Mouse (Mus musculus) layer of hippocampus, adult 2 months (tissue): ENCODE data around the gene Vmn2r52. TPM values are rescaled to one million over a fixed set of nuclear protein-coding genes. Genes with fewer than 3 reads are reported as not detected.
"Not testable (repeated sequence)": the region's sequence is repeated elsewhere in the genome, so short reads cannot be mapped to it uniquely, and the experiment has no call there.

Experiments used
- DNase-seq, 2 experiments: peaks; one replicate each; pipeline ENCODE4 v3.0.0; 2022; ENCODE audit warnings: low spot score in 2 of 2
- H3K27ac ChIP-seq: fragments of 200-600 bp; 2 replicates; pipeline ENCODE4 v1.8.1; 2022
- H3K4me3 ChIP-seq: fragments of 200-600 bp; 2 replicates; pipeline ENCODE4 v1.8.1; 2022; ENCODE audit warnings: mild to moderate bottlenecking
- CTCF ChIP-seq: fragments of 200-600 bp; conservative IDR thresholded peaks from 2 replicates; pipeline ENCODE4 v1.8.1; 2022; ENCODE audit warnings: antibody characterized with exemption, mild to moderate bottlenecking, moderate library complexity
- long read RNA-seq, 2 experiments: library from polyadenylated mRNA; stranded (forward); transcript quantifications; one replicate each; pipeline ENCODE4 v2.0.0; 2021; ENCODE audit warnings: borderline mapping rate in 2 of 2
- total RNA-seq, 2 experiments: library from RNA; stranded (reverse); gene quantifications; 2 replicates each; pipeline ENCODE4 v1.2.3; 2021

Vmn2r52 gene
- not detected for total RNA-seq
- long read RNA-seq, experiment 1: 0 reads
- long read RNA-seq, experiment 2: 0 reads

DNA sequence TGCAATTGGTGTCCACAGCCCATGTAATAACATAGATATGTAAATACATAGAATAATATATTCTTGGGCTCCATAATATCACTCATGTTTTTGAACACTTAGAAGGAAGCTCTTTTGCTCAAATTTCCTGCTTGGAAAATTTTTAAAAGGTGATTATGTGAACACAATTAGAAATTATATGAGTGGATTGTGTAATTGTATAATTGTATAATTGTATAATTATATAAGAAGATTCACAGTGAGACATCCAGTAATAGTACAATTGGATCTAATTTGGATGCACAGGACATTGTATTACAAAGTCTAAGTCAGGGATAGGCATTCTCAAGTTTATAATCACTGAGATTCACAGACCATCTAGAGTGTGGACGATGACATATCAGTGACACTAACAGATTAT lies at the start of gene Vmn2r52:
Gene Vmn2r52 (minus strand): TSS at position 101 of the 400 bp plus-strand sequence.
- no peak for DNase-seq
- TF ChIP-seq CTCF: no peak
- no peak within 1 kb of the TSS for H3K4me3 ChIP-seq

DNA sequence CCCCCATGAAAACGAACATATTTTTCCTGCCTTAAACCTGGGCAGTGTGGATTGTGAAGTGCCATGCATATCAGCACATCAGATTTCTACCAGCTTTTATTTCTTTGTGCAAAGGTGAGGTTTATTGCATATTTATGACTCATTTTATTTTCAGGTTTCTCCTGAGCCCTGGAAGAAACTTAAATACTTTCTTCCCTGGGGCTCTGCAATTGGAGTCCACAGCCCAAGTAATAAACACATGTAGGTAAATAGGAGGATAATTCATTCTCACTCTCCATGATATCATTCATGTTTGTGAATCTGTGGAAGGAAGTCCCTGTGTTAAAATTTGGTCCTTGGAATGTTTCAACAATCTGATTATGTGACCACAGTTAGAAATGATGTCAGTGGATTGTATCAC lies 70.7 kb downstream of the Vmn2r52 start, which contains the start of gene Vmn2r51:
Gene Vmn2r51 (minus strand): TSS at position 101 of the 400 bp plus-strand sequence.
- DNase-seq: not testable (repeated sequence)

More for the DNA sequence above, at the start of gene Vmn2r52:
- H3K27ac ChIP-seq: no peak within 1 kb of the TSS

More for the DNA sequence above, 70.7 kb downstream of the Vmn2r52 start, which contains the start of gene Vmn2r51:
- H3K27ac ChIP-seq, H3K4me3 ChIP-seq: not testable (repeated sequence)

Other genes with a start within 250 kb of the Vmn2r52 start
- gene Vmn2r48, start 223.0 kb downstream of the Vmn2r52 start, total RNA-seq: not detected
- not detected for gene Vmn2r49, start 184.3 kb downstream of the Vmn2r52 start, total RNA-seq
- not detected for gene Vmn2r50, start 123.3 kb downstream of the Vmn2r52 start, total RNA-seq
- not detected for gene Vmn2r51, start 70.8 kb downstream of the Vmn2r52 start, total RNA-seq
- not detected for gene Vmn1r66, start 101.4 kb upstream of the Vmn2r52 start, total RNA-seq